Comparison of ENCODE assay signal across 8 mouse cellular contexts in genomic region chr8:34731096-34731999, GRCm38 (mm10).
DNase-seq lines count a peak whose midpoint lies in the region; ATAC-seq lines count a peak whose summit lies in the region.

No protein-coding gene starts in this region.

- WGBS in kidney, embryonic 14.5 days: 20% methylated on average over 12 of the region's 12 CpGs
- WGBS in hindbrain, embryonic 14.5 days: 25% methylated on average over 12 of the region's 12 CpGs
- 28% methylated on average over 12 of the region's 12 CpGs for WGBS in neural tube, embryonic 15.5 days

- no peak for ATAC-seq in kidney, embryonic 14.5 days (ENCODE audit: low FRiP score, low TSS enrichment)
- ATAC-seq in hindbrain, embryonic 14.5 days (ENCODE audit: low FRiP score): no peak
- ATAC-seq in neural tube, embryonic 15.5 days (ENCODE audit: low FRiP score): no peak

- H3K27me3 ChIP-seq in kidney, embryonic 14.5 days (ENCODE audit: control insufficient read depth, insufficient read depth, low read length): no peaks in the 10 kb centered on the region
- H3K27me3 ChIP-seq in hindbrain, embryonic 14.5 days (ENCODE audit: control insufficient read depth, insufficient read depth, low read length): no peaks in the 10 kb centered on the region
- no peaks in the 10 kb centered on the region for H3K27me3 ChIP-seq in neural tube, embryonic 15.5 days (replicated peaks)

- peak overlapping the region; percentile 13; the same call in 1 of the 2 replicates for H3K4me2 ChIP-seq in kidney, embryonic 14.5 days (replicated peaks; ENCODE audit: low read depth, low read length)
- peak overlapping the region; percentile 35 for H3K4me2 ChIP-seq in hindbrain, embryonic 14.5 days (replicated peaks)
- peak overlapping the region; percentile 22 for H3K4me2 ChIP-seq in neural tube, embryonic 15.5 days

- no peak overlapping the region for H3K9ac ChIP-seq in kidney, embryonic 14.5 days (ENCODE audit: low read depth, low read length)
- no peak overlapping the region for H3K9ac ChIP-seq in hindbrain, embryonic 14.5 days
- H3K9ac ChIP-seq in neural tube, embryonic 15.5 days (replicated peaks): no peak overlapping the region

- H3K27ac ChIP-seq in kidney, embryonic 14.5 days (ENCODE audit: low read depth, low read length): no peak overlapping the region
- H3K27ac ChIP-seq in hindbrain, embryonic 14.5 days: no peak overlapping the region
- no peak overlapping the region for H3K27ac ChIP-seq in neural tube, embryonic 15.5 days (replicated peaks)

- H3K9me3 ChIP-seq in kidney, embryonic 14.5 days (ENCODE audit: control insufficient read depth, low read length): no peaks in the 10 kb centered on the region
- H3K9me3 ChIP-seq in hindbrain, embryonic 14.5 days (ENCODE audit: control insufficient read depth, low read length): no peaks in the 10 kb centered on the region
- no peaks in the 10 kb centered on the region for H3K9me3 ChIP-seq in neural tube, embryonic 15.5 days (replicated peaks)

- no peak for DNase-seq in kidney, adult 8-10 months
- DNase-seq in cerebellum, adult 9-11 months: peak; percentile 45
- no peak for DNase-seq in hindbrain, embryonic 14.5 days (ENCODE audit: low spot score)
- no peak for DNase-seq in right cerebral cortex, postnatal 14 days
- DNase-seq in ovary, postnatal 10 days (ENCODE audit: low spot score): no peak
- DNase-seq in spleen, postnatal 4 days (ENCODE audit: low spot score in 2 of 2): no peak

- H3K4me1 ChIP-seq in kidney, embryonic 14.5 days (ENCODE audit: control insufficient read depth, insufficient read depth, low read length): 0 out of 2 replicates have a peak, but pooled peaks cover 8% of the 10 kb centered on the region
- H3K4me1 ChIP-seq in hindbrain, embryonic 14.5 days (replicated peaks; ENCODE audit: control insufficient read depth, insufficient read depth, low read length): no peaks in the 10 kb centered on the region; the same call in 1 of the 2 replicates
- no peaks in the 10 kb centered on the region for H3K4me1 ChIP-seq in neural tube, embryonic 15.5 days

- H3K4me3 ChIP-seq in kidney, embryonic 14.5 days (ENCODE audit: low read length): peak overlapping the region; percentile 11; the same call in 1 of the 2 replicates
- no peak overlapping the region for H3K4me3 ChIP-seq in hindbrain, embryonic 14.5 days (replicated peaks; ENCODE audit: low read length)
- H3K4me3 ChIP-seq in neural tube, embryonic 15.5 days (replicated peaks): no peak overlapping the region

- H3K36me3 ChIP-seq in kidney, embryonic 14.5 days (ENCODE audit: control insufficient read depth, insufficient read depth, low read length): no peaks in the 10 kb centered on the region
- no peaks in the 10 kb centered on the region for H3K36me3 ChIP-seq in hindbrain, embryonic 14.5 days (replicated peaks; ENCODE audit: control insufficient read depth, insufficient read depth)
- no peaks in the 10 kb centered on the region for H3K36me3 ChIP-seq in neural tube, embryonic 15.5 days
